In genomic region chr9:107669480-107669945, GRCm38 (mm10) we compare ENCODE assay signal across 8 mouse cellular contexts. TPM values are rescaled to one million over a fixed set of nuclear protein-coding genes. Genes with fewer than 3 reads are reported as not detected.
DNase-seq lines count a peak whose midpoint lies in the region; ATAC-seq and TF ChIP-seq lines count a peak whose summit lies in the region.

Gene Slc38a3, minus strand, starts transcription at chr9:107669530.

- no peak within 1 kb of the TSS for H3K4me3 ChIP-seq in kidney, embryonic 14.5 days (ENCODE audit: low read length)
- H3K4me3 ChIP-seq in hindbrain, postnatal 0 days (ENCODE audit: low read length) = no peak within 1 kb of the TSS
- H3K4me3 ChIP-seq in liver, embryonic 16.5 days (ENCODE audit: low read depth, low read length) = no peak within 1 kb of the TSS

- H3K27ac ChIP-seq in kidney, embryonic 14.5 days (ENCODE audit: low read depth, low read length) = no peak within 1 kb of the TSS
- no peak within 1 kb of the TSS for H3K27ac ChIP-seq in hindbrain, postnatal 0 days
- H3K27ac ChIP-seq in liver, embryonic 16.5 days (ENCODE audit: low read length) = peak within 1 kb of the TSS; percentile 62

- WGBS in kidney, embryonic 14.5 days = 70% methylated on average over 9 of the region's 9 CpGs
- WGBS in hindbrain, postnatal 0 days = 82% methylated on average over 9 of the region's 9 CpGs
- WGBS in liver, embryonic 16.5 days (ENCODE audit: insufficient replicate concordance) = 70% methylated on average over 9 of the region's 9 CpGs

- no peaks in the 10 kb centered on the region for H3K9me3 ChIP-seq in kidney, embryonic 14.5 days (ENCODE audit: control insufficient read depth, low read length)
- H3K9me3 ChIP-seq in hindbrain, postnatal 0 days (ENCODE audit: low read length) = no peaks in the 10 kb centered on the region
- no peaks in the 10 kb centered on the region for H3K9me3 ChIP-seq in liver, embryonic 16.5 days (replicated peaks; ENCODE audit: control insufficient read depth, low read length)

- peaks cover 34% of the 10 kb centered on the region for H3K4me1 ChIP-seq in kidney, embryonic 14.5 days (ENCODE audit: control insufficient read depth, insufficient read depth, low read length)
- H3K4me1 ChIP-seq in hindbrain, postnatal 0 days (ENCODE audit: insufficient read depth, low read length) = peaks cover 7% of the 10 kb centered on the region; the same call in 1 of the 2 replicates
- no peaks in the 10 kb centered on the region; the same call in none of the 2 replicates for H3K4me1 ChIP-seq in liver, embryonic 16.5 days (ENCODE audit: control insufficient read depth, low read depth, low read length)

- H3K9ac ChIP-seq in kidney, embryonic 14.5 days (ENCODE audit: low read depth, low read length) = no peak within 1 kb of the TSS
- H3K9ac ChIP-seq in hindbrain, postnatal 0 days (replicated peaks; ENCODE audit: low read length) = no peak within 1 kb of the TSS
- no peak within 1 kb of the TSS for H3K9ac ChIP-seq in liver, embryonic 16.5 days (ENCODE audit: low read depth, low read length)

- H3K27me3 ChIP-seq in kidney, embryonic 14.5 days (ENCODE audit: control insufficient read depth, insufficient read depth, low read length) = no peaks in the 10 kb centered on the region
- H3K27me3 ChIP-seq in hindbrain, postnatal 0 days (ENCODE audit: insufficient read depth, low read length) = peaks cover 14% of the 10 kb centered on the region; the same call in 1 of the 2 replicates
- H3K27me3 ChIP-seq in liver, embryonic 16.5 days (ENCODE audit: control insufficient read depth, insufficient read depth, low read depth, low read length) = peaks cover 49% of the 10 kb centered on the region

- H3K36me3 ChIP-seq in kidney, embryonic 14.5 days (ENCODE audit: control insufficient read depth, insufficient read depth, low read length) = no peaks in the 10 kb centered on the region
- H3K36me3 ChIP-seq in hindbrain, postnatal 0 days (ENCODE audit: insufficient read depth, low read length) = no peaks in the 10 kb centered on the region
- H3K36me3 ChIP-seq in liver, embryonic 16.5 days (ENCODE audit: control insufficient read depth, insufficient read depth) = no peaks in the 10 kb centered on the region

- no peak for TF ChIP-seq CTCF in hindbrain, postnatal 0 days (IDR thresholded peaks at IDR 0.05; ENCODE audit: low read depth)

- peak; percentile 39 for DNase-seq in kidney, adult 11 months
- DNase-seq in gastrocnemius, adult 18-20 months (ENCODE audit: low spot score) = no peak
- no peak for DNase-seq in hindbrain, postnatal 0 days (ENCODE audit: low spot score)
- no peak for DNase-seq in testis, postnatal 14 days (ENCODE audit: low spot score)
- no peak for DNase-seq in urinary bladder, postnatal 14 days (ENCODE audit: low spot score)
- no peak for DNase-seq in urinary bladder, adult 2 months (ENCODE audit: low spot score)

- no peak for ATAC-seq in kidney, embryonic 14.5 days (ENCODE audit: low FRiP score, low TSS enrichment)
- ATAC-seq in hindbrain, postnatal 0 days = no peak
- ATAC-seq in liver, embryonic 16.5 days (ENCODE audit: low read depth) = no peak

- no peak within 1 kb of the TSS for H3K4me2 ChIP-seq in kidney, embryonic 14.5 days (replicated peaks; ENCODE audit: low read depth, low read length)
- no peak within 1 kb of the TSS for H3K4me2 ChIP-seq in hindbrain, postnatal 0 days (ENCODE audit: low read depth, low read length)
- peak within 1 kb of the TSS; percentile 42; the same call in 1 of the 2 replicates for H3K4me2 ChIP-seq in liver, embryonic 16.5 days (ENCODE audit: low read depth, low read length)

RNA-seq across cellular contexts. Expression of gene Slc38a3, which starts in this region (rescaled TPM):
- 4.8 and 6.5 TPM in 2 replicates for polyA plus RNA-seq in kidney, embryonic 14.5 days (2014; fragmentation: Nextera tagmentation; extraction: Ambion mirVana)
- total RNA-seq in gastrocnemius, adult 18-20 months (2021) = 10 to 100 TPM; 57.7 to 62.0 TPM
- 102 and 134 TPM in 2 replicates for total RNA-seq in hindbrain, postnatal 0 days (2014; rRNA removed)
- 52.1 and 54.5 TPM in 2 replicates for polyA plus RNA-seq in hindbrain, postnatal 0 days (2015; fragmentation: Nextera tagmentation; extraction: Ambion mirVana)
- 60.1 and 75.2 TPM in 2 replicates for polyA plus RNA-seq in liver, embryonic 16.5 days (2015; fragmentation: Nextera tagmentation; extraction: Ambion mirVana)
- polyA plus RNA-seq in urinary bladder, adult 2 months (2012; rRNA removed) = 0.44 and 0.45 TPM in 2 replicates
